7 mouse cellular contexts compared by ENCODE assay signal in the genomic region with DNA sequence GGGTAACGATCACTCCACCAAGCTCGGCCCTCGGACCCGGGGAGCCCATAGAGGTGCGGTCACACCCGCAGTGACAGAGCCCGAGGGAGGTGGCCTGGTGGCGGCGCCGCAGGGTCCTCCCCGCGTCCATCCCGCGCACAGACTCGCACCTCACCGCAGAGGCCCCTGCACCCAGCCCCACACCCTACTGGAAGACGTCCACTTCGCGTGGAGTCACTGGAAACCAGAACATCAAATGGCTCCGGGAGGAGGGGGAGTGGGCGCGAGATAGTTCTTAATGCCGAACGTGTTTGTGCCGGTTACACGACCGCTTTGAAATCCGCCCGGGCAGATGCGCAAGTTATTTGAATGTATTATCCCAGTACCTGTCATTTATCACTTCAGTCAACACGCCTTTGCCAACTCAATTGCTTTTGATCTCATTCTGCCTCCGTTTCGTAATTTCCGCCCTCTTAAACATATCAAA. TPM values are rescaled to one million over a fixed set of nuclear protein-coding genes. Genes with fewer than 3 reads are reported as not detected.
DNase-seq lines count a peak whose midpoint lies in the region; ATAC-seq and TF ChIP-seq lines count a peak whose summit lies in the region.

No protein-coding gene starts in this region.

- peak; percentile 57 for ATAC-seq in activated CD4-positive, CD25-positive, alpha-beta regulatory T cell, adult 4 months
- peak; percentile 35 for ATAC-seq in granulocyte monocyte progenitor cell, adult 5-6 weeks (replicated peaks; ENCODE audit: poor library complexity, severe bottlenecking)
- peak; percentile 52 for ATAC-seq in intestine, postnatal 0 days
- peak; percentile 44 for ATAC-seq in limb, embryonic 12.5 days (ENCODE audit: insufficient number of reproducible peaks, insufficient read depth, low FRiP score, low TSS enrichment, low read depth)
- peak; percentile 77 for ATAC-seq in midbrain, embryonic 12.5 days (ENCODE audit: low FRiP score, low read depth)

- H3K27ac ChIP-seq in intestine, postnatal 0 days (ENCODE audit: low read depth, low read length), result peak overlapping the region; percentile 86
- peak overlapping the region; percentile 97 for H3K27ac ChIP-seq in limb, embryonic 12.5 days
- peak overlapping the region; percentile 81 for H3K27ac ChIP-seq in midbrain, embryonic 12.5 days (replicated peaks)

- TF ChIP-seq CTCF in intestine, postnatal 0 days (IDR thresholded peaks at IDR 0.05; ENCODE audit: low read depth), result peak; percentile 26; the same call in 1 of the 2 replicates

- peak overlapping the region; percentile 69 for H3K4me3 ChIP-seq in intestine, postnatal 0 days (ENCODE audit: low read depth, low read length)
- peak overlapping the region; percentile 70 for H3K4me3 ChIP-seq in limb, embryonic 12.5 days (replicated peaks)
- H3K4me3 ChIP-seq in midbrain, embryonic 12.5 days, result peak overlapping the region; percentile 66

- H3K27me3 ChIP-seq in intestine, postnatal 0 days (replicated peaks; ENCODE audit: control insufficient read depth, insufficient read depth, low read length), result no peaks in the 10 kb centered on the region
- no peaks in the 10 kb centered on the region for H3K27me3 ChIP-seq in limb, embryonic 12.5 days
- no peaks in the 10 kb centered on the region for H3K27me3 ChIP-seq in midbrain, embryonic 12.5 days

- H3K9me3 ChIP-seq in intestine, postnatal 0 days (ENCODE audit: control insufficient read depth), result no peaks in the 10 kb centered on the region
- no peaks in the 10 kb centered on the region for H3K9me3 ChIP-seq in limb, embryonic 12.5 days
- no peaks in the 10 kb centered on the region for H3K9me3 ChIP-seq in midbrain, embryonic 12.5 days

- peak overlapping the region; percentile 64 for H3K9ac ChIP-seq in intestine, postnatal 0 days (ENCODE audit: low read depth, low read length)
- H3K9ac ChIP-seq in limb, embryonic 12.5 days (replicated peaks), result peak overlapping the region; percentile 82
- H3K9ac ChIP-seq in midbrain, embryonic 12.5 days (replicated peaks), result peak overlapping the region; percentile 69

- WGBS in intestine, postnatal 0 days, result under 1% methylated on average over 32 of the region's 34 CpGs
- WGBS in limb, embryonic 12.5 days, result under 1% methylated on average over 33 of the region's 34 CpGs
- under 1% methylated on average over 28 of the region's 34 CpGs for WGBS in midbrain, embryonic 12.5 days

- peaks cover 7% of the 10 kb centered on the region; the same call in 1 of the 2 replicates for H3K36me3 ChIP-seq in intestine, postnatal 0 days (ENCODE audit: control insufficient read depth, insufficient read depth)
- peaks cover 18% of the 10 kb centered on the region for H3K36me3 ChIP-seq in limb, embryonic 12.5 days
- H3K36me3 ChIP-seq in midbrain, embryonic 12.5 days, result no peaks in the 10 kb centered on the region

- DNase-seq in cerebellum, postnatal 36 days, result peak; percentile 62 to 68
- DNase-seq in spleen, postnatal 14 days (ENCODE audit: low spot score in 2 of 2), result peak; percentile 14 to 38

- H3K4me2 ChIP-seq in intestine, postnatal 0 days (replicated peaks; ENCODE audit: low read depth), result peak overlapping the region; percentile 90
- peak overlapping the region; percentile 85 for H3K4me2 ChIP-seq in limb, embryonic 12.5 days
- H3K4me2 ChIP-seq in midbrain, embryonic 12.5 days (replicated peaks), result peak overlapping the region; percentile 86

- H3K4me1 ChIP-seq in intestine, postnatal 0 days (replicated peaks; ENCODE audit: control insufficient read depth, insufficient read depth, low read length), result peaks cover 3% of the 10 kb centered on the region; the same call in 1 of the 2 replicates
- H3K4me1 ChIP-seq in limb, embryonic 12.5 days (replicated peaks), result peaks cover 34% of the 10 kb centered on the region
- peaks cover 24% of the 10 kb centered on the region for H3K4me1 ChIP-seq in midbrain, embryonic 12.5 days

RNA-seq across cellular contexts. Expression of a gene that starts 1.5 kb away (rescaled TPM):
- polyA plus RNA-seq in activated CD4-positive, CD25-positive, alpha-beta regulatory T cell, adult 4 months (2017; shearing (Covaris generic)), result 10 to 100 TPM; 42.4 to 46.4 TPM
- total RNA-seq in granulocyte monocyte progenitor cell, adult 5-6 weeks (2014; fragmentation: Nextera tagmentation), result 28.4 and 33.7 TPM in 2 replicates
- 14.1 and 14.8 TPM in 2 replicates for total RNA-seq in granulocyte monocyte progenitor cell, adult 5-6 weeks (2017)
- polyA plus RNA-seq in intestine, postnatal 0 days (2015; fragmentation: Nextera tagmentation; extraction: Ambion mirVana), result 15.1 and 17.8 TPM in 2 replicates
- polyA plus RNA-seq in limb, embryonic 12.5 days (2016; fragmentation: Nextera tagmentation; extraction: Ambion mirVana), result 45.2 and 48.0 TPM in 2 replicates
- polyA plus RNA-seq in midbrain, embryonic 12.5 days (2016; fragmentation: Nextera tagmentation; extraction: Ambion mirVana), result 17.7 and 20.7 TPM in 2 replicates

Comparison
In these comparisons a context has a peak if more than half of its experiments do, and no peak if none do; other contexts are left out.
1. Peak in every context shown above with its lines: DNase-seq, ATAC-seq, H3K4me3 ChIP-seq and H3K27ac ChIP-seq.